Mouse (Mus musculus): Measurements from ENCODE around the gene Adora1.

Gene Adora1

DNA sequence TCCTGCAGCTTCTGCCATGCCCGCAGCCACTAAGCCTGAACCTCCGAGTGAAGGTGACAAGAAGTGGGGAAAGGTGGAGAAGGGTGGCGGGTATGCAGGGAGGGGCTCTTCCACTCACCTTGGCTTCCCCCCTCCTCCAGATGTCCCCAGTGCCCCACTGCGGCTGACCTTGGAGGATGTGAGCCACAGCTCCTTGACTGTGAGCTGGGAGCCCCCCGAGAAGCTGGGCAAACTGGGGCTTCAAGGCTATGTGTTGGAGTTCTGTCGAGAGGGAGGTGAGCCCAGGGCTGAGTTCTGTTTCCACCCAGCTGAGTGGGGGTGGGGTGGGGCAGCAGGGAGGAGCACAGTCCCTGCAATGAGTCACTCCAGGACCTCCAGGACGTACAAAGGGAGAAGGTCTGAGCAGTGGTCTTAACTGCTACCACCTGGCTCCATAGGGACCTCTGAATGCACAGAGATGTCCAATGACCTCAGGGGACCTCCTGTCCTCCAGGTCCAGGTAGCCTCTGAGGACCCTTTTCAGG, 41.5 kb downstream of the Adora1 start:
- DNase-seq: peak; percentile 50

DNA sequence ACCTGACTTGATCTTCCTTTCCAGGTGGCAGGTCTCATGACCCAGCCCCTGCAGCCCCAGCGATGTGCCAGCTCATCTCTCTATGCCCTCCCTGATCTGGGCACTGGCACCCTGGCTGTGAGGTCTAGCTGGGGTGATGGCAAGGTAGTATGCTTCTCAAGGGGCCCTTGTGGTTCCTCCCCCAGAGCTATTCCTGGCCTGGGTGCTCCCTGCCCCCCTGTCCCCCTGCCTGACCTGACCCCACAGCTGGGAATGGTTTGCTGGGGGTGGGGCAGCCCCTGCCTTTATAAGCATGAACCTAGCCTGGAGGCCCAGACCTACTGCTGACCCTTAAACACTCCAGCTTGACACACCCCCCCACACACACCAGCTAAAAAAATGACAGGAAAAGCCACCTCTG, 42.1 kb downstream of the Adora1 start, which contains the start of gene Mybph:
Gene Mybph, plus strand, starts transcription at position 323 of the 400 bp plus-strand sequence.
- peak; percentile 46 for DNase-seq

DNA sequence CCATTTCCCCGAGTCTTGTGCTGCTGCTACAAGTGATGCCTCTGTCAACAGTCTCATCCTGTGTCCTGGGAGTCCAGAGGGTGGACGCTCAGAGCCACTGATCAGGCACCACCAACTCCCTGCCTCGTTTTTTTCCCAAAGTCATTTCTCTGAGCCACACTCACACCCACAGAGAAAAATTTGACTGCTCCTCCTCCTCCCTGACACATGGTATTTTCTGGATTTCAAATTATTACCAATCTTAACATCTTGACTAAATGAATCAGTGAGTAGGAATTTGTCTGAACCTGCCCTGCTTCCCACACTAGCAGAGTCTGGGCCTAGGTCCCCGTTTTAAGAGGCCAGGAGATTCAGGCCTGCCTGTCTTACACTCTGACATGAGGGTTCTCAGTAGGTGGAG, 43.2 kb downstream of the Adora1 start:
- DNase-seq: no peak

DNA sequence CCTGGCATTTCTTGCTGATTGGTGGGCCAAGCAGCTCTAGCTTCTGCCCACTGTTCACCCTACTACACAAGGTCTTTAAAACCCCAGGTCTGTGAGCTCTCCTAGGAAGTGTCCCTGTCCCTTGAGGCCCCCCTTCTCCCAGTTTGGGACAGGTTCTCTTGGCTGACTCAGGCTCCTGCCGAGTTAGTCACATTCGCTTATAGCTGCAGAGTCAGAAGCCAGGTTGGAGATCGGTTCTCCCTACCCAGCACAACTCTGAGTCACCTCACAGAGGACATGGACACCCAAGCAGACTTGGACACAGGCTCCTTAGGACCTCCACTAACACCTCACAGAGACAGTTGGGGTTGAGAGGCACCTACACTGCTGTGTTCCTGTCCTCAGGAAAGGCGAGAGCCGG, 44.0 kb downstream of the Adora1 start:
- peak; percentile 18 for DNase-seq

DNA sequence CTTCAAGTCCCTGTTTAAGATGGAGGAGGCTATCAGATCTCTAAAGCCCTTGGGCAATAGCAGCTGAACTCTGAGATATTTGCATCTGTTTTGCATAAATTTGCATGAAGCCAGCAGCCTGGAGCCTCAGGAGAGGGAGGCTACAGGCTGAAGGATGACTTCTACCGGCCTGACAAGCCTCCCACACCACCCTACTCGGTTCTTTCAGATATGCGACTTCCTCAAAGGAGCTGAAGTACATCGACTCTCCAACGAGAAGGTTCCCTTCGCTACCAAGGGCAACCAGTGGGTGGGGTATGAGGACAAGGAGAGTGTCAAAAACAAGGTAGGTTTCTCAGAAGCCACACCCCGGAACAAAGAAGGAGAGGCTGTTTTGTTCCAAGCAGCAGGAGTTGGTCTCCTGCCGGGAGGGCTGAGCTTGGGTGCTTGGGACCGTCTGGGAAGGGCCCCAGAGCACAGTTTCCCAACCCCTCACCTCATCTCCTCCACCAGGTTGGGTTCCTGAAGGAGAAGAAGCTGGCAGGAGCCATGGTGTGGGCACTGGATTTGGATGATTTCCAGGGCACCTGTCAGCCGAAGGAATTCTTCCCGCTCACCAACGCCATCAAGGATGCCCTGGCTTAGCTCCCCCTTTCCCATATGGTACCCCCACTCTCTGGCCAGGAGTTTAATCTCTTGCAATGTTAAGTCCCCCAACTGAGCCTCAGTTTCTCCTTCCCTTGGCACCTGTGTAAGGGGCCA, 46.1 kb downstream of the Adora1 start:
- DNase-seq: peak; percentile 60

DNA sequence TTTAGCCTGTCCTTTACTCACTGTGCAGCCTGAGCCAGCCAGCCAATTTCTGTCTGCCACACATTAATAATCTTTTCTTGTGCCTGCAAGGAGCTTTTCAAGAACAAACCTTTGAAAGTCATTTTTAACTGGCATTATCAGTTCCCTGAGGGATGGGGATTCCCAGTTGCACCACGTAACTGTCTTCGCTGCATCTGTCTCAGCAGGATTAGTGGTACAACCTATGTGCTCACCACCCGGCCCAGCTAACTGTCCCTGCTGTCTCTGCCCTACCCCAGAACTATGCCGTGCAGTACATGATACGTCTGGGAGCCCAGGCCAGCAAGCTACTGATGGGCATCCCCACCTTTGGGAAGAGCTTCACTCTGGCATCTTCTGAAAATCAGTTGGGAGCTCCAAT, 47.0 kb downstream of the Adora1 start:
- no peak for DNase-seq

DNA sequence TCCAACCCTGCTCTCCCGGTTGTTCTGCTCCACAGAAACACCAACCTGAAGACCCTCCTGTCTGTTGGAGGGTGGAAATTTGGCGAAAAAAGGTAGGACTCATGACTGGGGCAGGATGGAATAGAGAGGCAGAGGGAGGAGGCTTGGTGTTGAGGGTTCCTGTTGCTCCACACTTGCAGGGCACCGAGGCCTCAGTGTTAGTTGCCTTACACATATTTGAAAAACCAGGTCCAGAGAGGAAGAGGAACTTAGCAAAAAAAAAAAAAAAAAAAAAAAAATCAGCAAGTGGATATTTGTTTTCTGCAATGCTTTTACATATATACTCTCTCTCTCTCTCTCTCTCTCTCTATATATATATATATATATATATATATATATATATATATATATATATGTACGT, 51.1 kb downstream of the Adora1 start:
- DNase-seq: no peak

DNA sequence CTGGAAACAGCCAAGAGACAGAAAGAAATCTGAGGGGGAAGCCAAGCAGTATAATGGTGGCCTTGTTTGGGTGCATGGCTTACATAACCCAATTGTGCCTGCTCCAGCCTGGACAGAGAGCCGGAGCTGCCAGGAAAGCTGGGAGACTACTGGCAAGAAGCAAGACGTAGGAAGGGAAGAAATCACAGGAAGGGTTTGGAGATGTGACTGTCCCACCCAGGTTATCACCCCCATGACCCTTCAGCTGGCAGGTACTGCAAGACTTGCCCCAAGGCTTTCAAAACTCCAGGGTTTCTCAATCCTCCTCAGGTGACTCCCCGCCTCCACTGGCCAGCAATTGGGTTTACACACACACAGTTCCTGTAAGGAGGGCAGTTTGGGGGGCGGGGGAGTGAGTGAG, 53.2 kb downstream of the Adora1 start, which contains the start of gene Chil1:
Gene Chil1, plus strand, starts transcription at position 152 of the 400 bp plus-strand sequence.
- DNase-seq: no peak

DNA sequence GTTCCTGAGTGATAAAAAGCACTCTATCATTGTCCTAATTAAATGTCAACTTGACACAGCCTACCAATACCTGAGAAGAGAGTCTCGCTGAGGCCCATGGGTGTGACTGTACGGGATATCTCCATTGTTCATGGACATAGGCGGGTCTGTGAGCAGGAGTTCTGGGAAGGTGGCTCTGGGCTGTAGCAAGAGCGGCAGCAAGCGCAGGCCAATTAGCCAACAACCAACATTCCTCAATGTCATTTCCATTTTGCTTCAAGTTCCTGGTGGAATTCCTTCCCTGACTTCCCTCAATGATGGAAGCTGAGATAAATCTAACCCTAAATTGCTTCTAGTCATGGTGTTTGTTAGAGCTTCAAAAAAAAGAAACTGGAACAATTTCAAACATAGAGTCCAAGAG, 57.3 kb downstream of the Adora1 start:
- DNase-seq: no peak

DNA sequence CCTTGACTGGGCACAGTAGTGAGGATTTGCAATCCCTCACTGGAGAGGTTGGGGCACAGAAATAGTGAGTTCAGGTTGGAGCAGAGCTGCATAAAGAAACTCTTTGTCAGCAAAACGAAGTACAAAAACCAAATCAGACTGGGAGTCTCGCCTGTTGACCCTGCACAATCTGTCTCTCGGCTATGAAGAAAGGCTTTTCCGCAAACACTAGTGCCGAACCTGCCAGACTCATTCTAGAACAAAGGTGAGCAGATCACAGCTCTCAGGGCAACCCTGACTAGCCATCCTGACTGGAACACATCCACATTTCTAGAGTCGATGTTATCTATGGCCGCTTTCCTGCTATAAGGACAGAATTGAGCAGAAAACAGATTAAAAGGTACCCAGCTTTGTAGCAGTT, 62.1 kb downstream of the Adora1 start:
- no peak for DNase-seq

DNA sequence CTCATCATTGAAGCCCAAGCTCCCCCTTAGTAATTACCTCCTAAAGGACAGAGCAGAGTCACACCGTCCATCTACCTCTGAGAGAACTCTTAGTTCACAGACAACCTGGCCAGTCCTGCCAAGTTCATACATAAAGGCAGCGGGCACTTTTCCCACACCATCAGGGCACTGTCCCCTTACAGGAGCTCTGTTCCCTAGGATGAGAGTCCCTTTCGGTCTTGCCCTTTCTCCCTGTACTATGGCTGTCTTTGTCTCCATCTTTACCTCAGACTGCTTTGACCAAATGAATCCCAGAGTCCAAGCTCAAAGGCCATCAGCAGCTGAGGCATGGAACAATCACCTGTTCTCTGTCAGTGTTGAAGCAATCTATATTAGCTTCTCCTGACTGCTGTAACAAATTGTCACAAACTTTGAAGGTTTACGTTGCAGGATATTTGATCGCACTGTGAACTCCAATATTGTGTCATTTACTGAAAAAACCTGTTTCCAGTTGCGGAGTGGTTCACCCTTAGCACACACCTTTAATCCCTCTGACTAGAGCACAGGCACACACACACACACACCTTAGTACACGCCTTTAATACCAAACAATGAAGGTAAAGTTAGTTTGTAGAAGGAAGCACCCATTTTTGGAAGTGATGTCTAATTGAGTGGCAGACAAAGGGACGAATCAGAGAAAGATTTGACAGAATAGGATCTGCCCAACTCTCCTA, 66.1 kb downstream of the Adora1 start:
- DNase-seq: no peak

DNA sequence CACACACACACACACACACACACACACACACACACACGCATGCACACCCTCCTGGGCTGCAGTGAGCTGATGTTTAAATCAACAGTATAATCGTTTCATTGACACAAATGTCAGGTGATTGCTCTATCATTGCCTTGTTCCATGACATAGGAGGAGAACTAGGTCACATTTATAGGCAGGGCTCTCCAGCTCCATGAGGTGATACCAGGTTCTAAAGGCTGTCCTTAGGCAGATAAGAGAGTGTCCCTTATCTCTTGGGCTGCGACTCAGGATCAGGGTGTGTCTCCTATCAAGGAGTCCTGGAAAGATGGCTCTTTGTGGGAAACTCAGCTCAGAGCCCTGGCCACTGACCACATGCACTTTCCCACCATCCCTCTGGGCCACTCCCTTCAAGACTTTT, 66.7 kb downstream of the Adora1 start:
- no peak for DNase-seq

DNA sequence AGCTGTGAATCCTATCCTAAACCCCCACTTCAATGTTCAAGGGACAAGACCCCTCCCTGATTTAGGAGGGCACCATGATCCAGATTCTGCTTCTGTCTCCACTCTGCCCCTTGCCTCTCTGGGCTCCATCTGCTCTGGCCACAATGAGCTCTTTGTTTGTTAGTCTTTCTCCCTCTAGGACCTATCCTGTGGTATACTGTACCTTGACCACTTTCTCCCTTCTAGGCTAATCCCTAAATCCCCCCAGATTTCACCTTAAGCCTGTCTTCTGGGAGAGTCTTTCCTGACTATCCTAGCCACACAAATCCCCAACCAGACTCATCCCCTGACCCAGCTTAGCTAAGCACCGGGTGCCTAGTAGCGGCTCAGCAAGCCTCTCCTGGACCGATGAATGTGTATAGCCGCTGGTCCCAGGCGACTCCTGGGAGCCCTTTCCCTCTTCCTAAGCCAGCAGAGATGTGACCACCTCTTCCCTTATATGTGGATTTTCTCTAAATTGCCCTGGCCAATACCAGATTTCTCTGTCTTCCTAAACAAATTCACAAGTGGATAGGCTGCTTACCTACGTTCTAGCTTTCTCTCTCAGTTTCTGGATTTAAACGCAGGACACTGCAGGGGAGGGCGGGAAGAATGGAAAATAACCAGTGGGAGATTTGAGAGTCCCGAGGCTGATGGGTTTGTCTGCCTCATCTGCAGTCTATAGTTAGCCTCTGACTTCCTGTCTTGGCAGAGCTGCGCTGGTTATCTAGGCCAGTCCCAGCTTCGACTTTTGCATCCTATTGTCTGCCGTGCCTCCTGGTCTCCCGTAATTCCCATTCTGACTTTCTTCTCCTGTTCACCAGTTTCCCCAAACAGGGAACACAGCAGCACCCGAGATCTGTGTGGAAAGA, 67.6 kb downstream of the Adora1 start:
- peak; percentile 81 for DNase-seq

DNA sequence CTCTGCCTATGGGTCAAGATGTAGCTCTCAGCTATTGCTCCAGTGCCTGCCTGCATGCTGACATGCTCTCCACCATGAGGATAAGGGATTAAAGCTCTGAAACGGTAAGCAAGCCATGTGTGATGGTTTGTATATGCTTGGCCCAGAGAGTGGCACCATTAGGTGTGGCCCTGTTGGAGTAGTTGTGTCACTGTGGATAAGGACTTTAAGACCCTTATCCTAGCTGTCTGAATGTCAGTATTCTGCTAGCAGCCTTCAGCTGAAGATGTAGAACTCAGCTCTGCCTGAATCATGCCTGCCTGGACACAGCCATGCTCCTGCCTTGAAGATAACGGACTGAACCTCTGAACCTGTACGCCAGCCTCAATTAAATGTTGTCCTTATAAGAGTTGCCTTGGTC, 68.7 kb downstream of the Adora1 start:
- no peak for DNase-seq

DNA sequence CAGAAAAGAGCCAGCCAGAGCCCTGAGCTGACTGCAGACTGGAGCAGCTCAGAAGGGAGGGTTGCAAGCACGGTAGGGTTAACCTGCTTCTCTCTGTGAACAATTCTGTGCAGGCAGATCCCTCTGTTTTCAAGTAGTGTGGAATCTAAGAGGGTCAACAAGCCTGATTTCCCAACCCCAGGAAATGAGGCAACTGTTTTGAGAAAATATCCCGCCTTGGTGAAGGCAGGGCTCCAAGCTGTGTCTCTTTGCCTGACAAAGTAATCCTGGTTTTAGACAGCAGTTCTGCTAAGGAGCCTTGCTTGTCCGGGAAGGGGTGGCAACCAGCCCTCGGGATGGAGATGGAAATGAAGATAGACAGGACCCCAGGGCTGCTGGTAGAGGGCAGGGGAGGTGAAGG, 70.8 kb downstream of the Adora1 start:
- DNase-seq: no peak

DNA sequence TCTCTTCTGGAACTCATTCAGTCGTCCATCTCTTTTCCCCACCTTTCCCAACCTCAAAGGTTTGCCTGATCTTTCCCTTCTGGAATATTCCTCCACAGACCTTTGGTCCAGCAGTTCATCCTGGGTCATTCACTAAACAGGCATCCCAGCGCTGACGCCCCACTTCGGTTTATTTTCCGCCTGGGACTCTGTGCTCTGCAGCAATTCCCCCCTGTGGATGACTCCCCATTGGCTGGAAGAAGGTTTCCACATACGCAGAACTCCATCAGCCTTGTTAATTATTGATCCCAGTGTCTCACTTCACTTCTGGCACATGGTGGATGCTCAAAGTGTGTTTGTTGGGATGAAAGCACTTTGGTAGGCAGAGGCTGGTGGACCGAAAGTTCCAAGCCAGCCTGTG, 71.8 kb downstream of the Adora1 start:
- no peak for DNase-seq

DNA sequence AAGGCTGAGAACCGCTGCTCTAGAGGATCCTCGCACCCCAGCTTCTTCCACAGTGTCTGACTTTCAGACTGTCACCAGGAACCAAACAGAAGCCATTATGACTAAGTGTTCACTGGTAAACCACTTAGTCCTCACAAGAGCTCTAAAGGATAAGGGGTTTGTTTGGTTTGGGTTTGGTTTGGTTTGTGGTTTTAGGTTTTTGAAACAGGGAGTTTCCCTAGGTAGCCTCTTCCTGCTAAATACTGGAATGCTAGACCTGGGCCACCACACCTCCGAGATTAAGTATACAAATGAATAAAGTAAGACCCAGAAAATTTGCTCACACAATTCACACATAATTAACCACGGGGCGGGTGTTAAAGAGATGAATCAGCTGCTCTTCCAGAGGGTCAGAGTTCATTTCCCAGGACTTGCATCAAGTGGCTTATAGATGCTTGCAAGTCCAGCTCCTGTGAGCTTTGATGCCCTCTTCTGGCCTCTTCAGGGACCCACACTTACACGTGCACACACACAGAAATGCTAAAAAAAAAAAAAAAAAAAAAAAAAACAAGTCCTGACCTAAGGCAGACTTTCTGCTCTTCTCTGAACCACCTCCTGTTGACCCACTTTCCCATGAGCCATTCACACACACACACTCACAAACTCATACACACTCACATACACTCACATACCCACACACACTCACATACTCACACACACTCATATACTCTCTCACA, 72.6 kb downstream of the Adora1 start:
- DNase-seq: no peak

DNA sequence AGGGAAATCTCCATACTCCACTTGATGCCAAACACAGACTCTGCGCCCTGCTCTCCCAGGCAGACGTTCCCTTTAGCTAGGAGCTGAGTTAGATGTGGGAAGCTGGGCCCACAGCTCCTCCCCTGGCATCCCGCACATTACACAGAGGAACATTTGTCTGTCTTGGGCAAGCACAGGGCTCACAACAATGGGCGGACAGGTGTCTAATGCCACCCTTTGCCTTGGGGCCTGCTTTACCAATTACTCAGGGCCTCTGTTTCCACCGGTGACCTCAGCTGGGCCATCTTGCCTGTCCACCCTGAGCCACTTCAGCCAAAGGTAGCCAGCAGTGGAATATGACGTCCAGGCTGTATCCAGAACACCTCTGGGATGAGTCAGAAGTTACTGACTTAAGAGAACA, 73.8 kb downstream of the Adora1 start:
- no peak for DNase-seq

DNA sequence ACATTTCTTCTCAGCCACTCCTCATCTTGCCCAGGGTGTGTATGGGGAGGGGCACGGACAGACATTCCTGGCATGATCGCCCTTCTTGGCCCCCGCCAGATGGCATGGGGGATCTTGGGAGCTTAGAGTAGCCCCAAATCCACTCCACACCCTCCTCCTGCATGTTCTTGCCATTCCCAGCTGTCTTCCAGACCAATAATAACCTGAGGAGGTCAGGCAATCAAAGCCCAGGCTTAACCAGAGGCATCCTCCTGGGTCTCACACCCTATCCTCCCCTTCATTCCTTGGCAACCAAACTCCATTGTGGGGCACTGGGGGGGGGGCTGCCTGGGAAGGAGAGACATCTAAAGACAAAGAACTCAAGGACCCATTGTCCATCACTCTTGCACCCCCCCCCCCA, 74.8 kb downstream of the Adora1 start:
- no peak for DNase-seq

DNA sequence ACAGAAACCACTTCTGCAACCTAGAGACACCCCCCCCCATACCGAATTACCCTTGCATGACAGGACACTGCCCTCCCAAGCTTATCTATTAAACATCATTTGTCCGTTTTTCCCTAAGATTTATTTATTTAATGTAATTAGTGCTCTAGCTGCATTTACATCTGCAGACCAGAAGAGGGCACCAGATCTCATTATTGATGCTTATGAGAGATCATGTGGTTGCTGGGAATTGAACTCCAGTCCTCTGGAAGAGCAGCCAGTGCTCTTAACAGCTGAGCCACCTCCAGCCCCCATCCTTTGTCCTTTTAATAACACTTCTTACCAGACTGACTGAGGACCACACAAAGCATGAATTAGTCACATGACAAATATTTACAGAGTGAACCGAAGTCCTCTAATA, 80.6 kb downstream of the Adora1 start:
- no peak for DNase-seq

DNA sequence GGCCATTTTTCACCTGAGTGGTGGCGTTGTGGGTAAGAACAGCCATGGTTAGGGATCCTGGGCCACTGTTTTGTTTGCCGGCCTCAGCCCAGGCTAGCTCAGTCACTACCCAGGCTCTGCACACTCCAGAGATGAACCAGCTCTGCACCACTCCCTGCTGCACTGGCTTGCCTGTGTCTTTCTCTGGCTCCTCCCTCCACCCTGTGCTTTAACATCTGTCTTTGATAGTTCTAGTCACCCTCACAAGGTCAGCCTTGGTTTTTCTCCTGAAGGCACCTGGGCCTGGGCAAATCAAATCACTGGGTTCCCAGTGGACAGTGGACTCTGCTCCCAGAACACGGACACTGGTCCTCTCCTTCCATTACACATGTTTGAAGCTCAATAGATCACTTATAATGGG, 81.1 kb downstream of the Adora1 start:
- DNase-seq: no peak
